Mouse (Mus musculus) MEL (cell line): ENCODE data around the gene Cfap157. TPM values are rescaled to one million over a fixed set of nuclear protein-coding genes. Genes with fewer than 3 reads are reported as not detected.

Experiments
- DNase-seq: peaks from one replicate; pipeline ENCODE4 v3.0.0; 2011; ENCODE audit warnings: low read depth, low spot score
- H3K27ac ChIP-seq: 2 replicates; pipeline ENCODE4 v1.5.1; 2012; ENCODE audit warnings: low read depth, mild to moderate bottlenecking, control low read depth, low read length, moderate library complexity; ENCODE audit not compliant: control insufficient read depth
- H3K27me3 ChIP-seq, 2 experiments: fragments of 150-350 bp in 1 of 2; sonication (generic) in 1 of 2; 2 replicates each; pipeline ENCODE4 v1.6.1; 2012; ENCODE audit warnings: low read length in 2 of 2, mild to moderate bottlenecking in 2 of 2, improper control_type of control experiment in 1 of 2, moderate library complexity in 1 of 2; ENCODE audit not compliant: insufficient read depth in 2 of 2, control insufficient read depth in 1 of 2
- H3K36me3 ChIP-seq, 2 experiments: 2 replicates each; pipeline ENCODE4 v1.6.1; 2012 to 2014; ENCODE audit warnings: low read length in 2 of 2, improper control_type of control experiment in 1 of 2, inconsistent platforms in 1 of 2, mild to moderate bottlenecking in 1 of 2; ENCODE audit not compliant: insufficient read depth in 2 of 2, control insufficient read depth in 1 of 2
- H3K4me1 ChIP-seq, 2 experiments: fragments of 150-350 bp in 1 of 2; sonication (generic) in 1 of 2; 2 replicates each; pipeline ENCODE4 v1.6.1; 2012; ENCODE audit warnings: low read length in 2 of 2, improper control_type of control experiment in 1 of 2, mild to moderate bottlenecking in 1 of 2; ENCODE audit not compliant: insufficient read depth in 2 of 2, control insufficient read depth in 1 of 2
- H3K4me3 ChIP-seq, 2 experiments: fragments of 150-350 bp in 1 of 2; sonication (generic) in 1 of 2; 2 replicates each; pipeline ENCODE4 v1.5.1; 2012; ENCODE audit warnings: low read depth in 2 of 2, low read length in 2 of 2, mild to moderate bottlenecking in 2 of 2, moderate library complexity in 2 of 2, control low read depth in 1 of 2, improper control_type of control experiment in 1 of 2; ENCODE audit not compliant: control insufficient read depth in 1 of 2, insufficient read depth in 1 of 2
- H3K79me2 ChIP-seq: 2 replicates; pipeline ENCODE4 v1.6.1; 2012; ENCODE audit warnings: mild to moderate bottlenecking, low read length, moderate library complexity; ENCODE audit not compliant: control insufficient read depth, poor library complexity, insufficient read depth
- H3K9ac ChIP-seq: 2 replicates; pipeline ENCODE4 v1.6.1; 2012; ENCODE audit warnings: low read depth, mild to moderate bottlenecking, control low read depth, low read length, moderate library complexity; ENCODE audit not compliant: control insufficient read depth, poor library complexity, severe bottlenecking
- H3K9me3 ChIP-seq: fragments of 150-350 bp; sonication (generic); replicated peaks from 2 replicates; pipeline ENCODE4 v1.6.1; 2012; ENCODE audit warnings: mild to moderate bottlenecking, low read length, improper control_type of control experiment, moderate library complexity; ENCODE audit not compliant: insufficient read depth
- CHD1 ChIP-seq: IDR thresholded peaks from 2 replicates; pipeline ENCODE4 v1.6.1; 2012; ENCODE audit warnings: low read depth, mild to moderate bottlenecking, inconsistent platforms, low read length, improper control_type of control experiment
- CHD2 ChIP-seq: IDR thresholded peaks from 2 replicates; pipeline ENCODE4 v1.6.1; 2011; ENCODE audit warnings: low read length, improper control_type of control experiment
- ELF1 ChIP-seq: IDR thresholded peaks from 2 replicates; pipeline ENCODE4 v1.6.1; 2014; ENCODE audit warnings: low read depth, mild to moderate bottlenecking, inconsistent platforms, low read length, improper control_type of control experiment, moderate library complexity
- EP300 ChIP-seq, 2 experiments: IDR thresholded peaks; 2 replicates each; pipeline ENCODE4 v1.6.1; 2011; ENCODE audit warnings: improper control_type of control experiment in 2 of 2, low read length in 2 of 2, low read depth in 1 of 2, mild to moderate bottlenecking in 1 of 2
- ETS1 ChIP-seq: IDR thresholded peaks from 2 replicates; pipeline ENCODE4 v1.6.1; 2012; ENCODE audit warnings: low read depth, mild to moderate bottlenecking, inconsistent platforms, low read length, improper control_type of control experiment, moderate library complexity
- GABPA ChIP-seq: IDR thresholded peaks from 2 replicates; pipeline ENCODE4 v1.6.1; 2012; ENCODE audit warnings: low read depth, mild to moderate bottlenecking, inconsistent platforms, low read length, improper control_type of control experiment, moderate library complexity
- MAX ChIP-seq: IDR thresholded peaks from 2 replicates; pipeline ENCODE4 v1.6.1; 2011; ENCODE audit warnings: low read length, improper control_type of control experiment
- MAZ ChIP-seq: IDR thresholded peaks from 2 replicates; pipeline ENCODE4 v1.6.1; 2012; ENCODE audit warnings: low read depth, mild to moderate bottlenecking, inconsistent platforms, low read length, improper control_type of control experiment
- MEF2A ChIP-seq: IDR thresholded peaks from 2 replicates; pipeline ENCODE4 v1.6.1; 2014; ENCODE audit warnings: low read depth, mild to moderate bottlenecking, inconsistent platforms, low read length, improper control_type of control experiment; ENCODE audit not compliant: poor library complexity, insufficient replicate concordance, severe bottlenecking; ENCODE audit errors: extremely low read depth
- NELFE ChIP-seq: IDR thresholded peaks from 2 replicates; pipeline ENCODE4 v1.6.1; 2011; ENCODE audit warnings: low read depth, low read length, improper control_type of control experiment
- POLR2A ChIP-seq, 2 experiments: IDR thresholded peaks; 2 replicates each; pipeline ENCODE4 v1.6.1; 2011 to 2012; ENCODE audit warnings: low read length in 2 of 2, mild to moderate bottlenecking in 2 of 2, control low read depth in 1 of 2, improper control_type of control experiment in 1 of 2, low read depth in 1 of 2, moderate library complexity in 1 of 2; ENCODE audit not compliant: control insufficient read depth in 1 of 2, insufficient read depth in 1 of 2, poor library complexity in 1 of 2
- RCOR1 ChIP-seq: IDR thresholded peaks from 2 replicates; pipeline ENCODE4 v1.6.1; 2012; ENCODE audit warnings: low read depth, mild to moderate bottlenecking, inconsistent platforms, low read length, improper control_type of control experiment
- SIN3A ChIP-seq: IDR thresholded peaks from 2 replicates; pipeline ENCODE4 v1.6.1; 2012; ENCODE audit warnings: low read length, improper control_type of control experiment, inconsistent platforms
- SMC3 ChIP-seq: IDR thresholded peaks from 2 replicates; pipeline ENCODE4 v1.6.1; 2011; ENCODE audit warnings: low read depth, low read length, improper control_type of control experiment
- USF1 ChIP-seq: IDR thresholded peaks from 2 replicates; pipeline ENCODE4 v1.6.1; 2014; ENCODE audit warnings: low read depth, mild to moderate bottlenecking, inconsistent platforms, low read length, improper control_type of control experiment, moderate library complexity
- ZC3H11A ChIP-seq: IDR thresholded peaks from 2 replicates; pipeline ENCODE4 v1.6.1; 2012; ENCODE audit warnings: low read depth, mild to moderate bottlenecking, inconsistent platforms, low read length, improper control_type of control experiment
- ZMIZ1 ChIP-seq: IDR thresholded peaks from 2 replicates; pipeline ENCODE4 v1.6.1; 2012; ENCODE audit warnings: low read depth, mild to moderate bottlenecking, inconsistent platforms, low read length, improper control_type of control experiment, moderate library complexity
- ZNF384 ChIP-seq: IDR thresholded peaks from 2 replicates; pipeline ENCODE4 v1.6.1; 2012; ENCODE audit warnings: low read depth, mild to moderate bottlenecking, inconsistent platforms, low read length, improper control_type of control experiment
- polyA plus RNA-seq, 2 experiments: library from polyadenylated mRNA; stranded (reverse) in 1 of 2; unstranded in 1 of 2; fragments of >175 nt in 1 of 2; fragments of >200 nt in 1 of 2; gene quantifications; 2 replicates each; pipeline versions ENCODE4 v1.2.1 to v1.2.4; 2012; ENCODE audit warnings: low replicate concordance in 2 of 2, low read depth in 1 of 2; ENCODE audit not compliant: insufficient read length in 2 of 2, insufficient read depth in 1 of 2, missing spikeins in 1 of 2
- total RNA-seq: library from RNA; depleted of rRNA; stranded (reverse); fragments of 300-350 nt; gene quantifications from 2 replicates; pipeline ENCODE4 v1.2.3, GENCODE M21; 2012

The Cfap157 gene
- total and polyA plus RNA-seq, 3 experiments = 0.12 to 2.3 TPM; not detected in 1

- H3K27ac ChIP-seq = no peak overlapping the region
- no peak overlapping the region for H3K4me3 ChIP-seq
- TF ChIP-seq ETS1 (no peak), SIN3A (no peak), ZC3H11A (no peak), POLR2A (IDR thresholded peaks at IDR 0.05; ENCODE audit: control insufficient read depth in 1 of 2, insufficient read depth in 1 of 2, low read depth in 1 of 2, low read length in 2 of 2, poor library complexity in 1 of 2) (no peak), CHD2 (no peak), ZNF384 (no peak), ZMIZ1 (no peak), RCOR1 (no peak), ELF1 (no peak), SMC3 (no peak), MEF2A (no peak), MAX (no peak), GABPA (no peak), CHD1 (no peak), EP300 (IDR thresholded peaks at IDR 0.05; ENCODE audit: low read depth in 1 of 2, low read length in 2 of 2) (no peak), USF1 (no peak)
- H3K9me3 ChIP-seq = no peaks in the 10 kb centered on the region
- no peak overlapping the region for H3K9ac ChIP-seq
- no peaks in the 10 kb centered on the region for H3K27me3 ChIP-seq
- H3K36me3 ChIP-seq = no peaks in the 10 kb centered on the region; a peak in 2 of 4 replicates
- H3K79me2 ChIP-seq = no peaks in the 10 kb centered on the region
- no peak for DNase-seq
- H3K4me1 ChIP-seq = no peaks in the 10 kb centered on the region
Measured at GRCm38 (mm10) chr2:32798251-32798962, 14.2 kb upstream of the Cfap157 start.

GRCm38 (mm10) chr2:32795748-32796418 is 11.7 kb upstream of the Cfap157 start:
- H3K27me3 ChIP-seq = no peaks in the 10 kb centered on the region
- no peak overlapping the region for H3K9ac ChIP-seq
- H3K36me3 ChIP-seq = no peaks in the 10 kb centered on the region; a peak in 2 of 4 replicates
- no peaks in the 10 kb centered on the region for H3K79me2 ChIP-seq
- no peaks in the 10 kb centered on the region for H3K4me1 ChIP-seq
- H3K27ac ChIP-seq = no peak overlapping the region
- TF ChIP-seq NELFE (no peak), MAZ (no peak)
- H3K4me3 ChIP-seq = no peak overlapping the region
- no peak for DNase-seq
- H3K9me3 ChIP-seq = no peaks in the 10 kb centered on the region
